Mouse (Mus musculus): Measurements from ENCODE around the gene Vapa. TPM values are rescaled to one million over a fixed set of nuclear protein-coding genes. Genes with fewer than 3 reads are reported as not detected.

The Vapa gene
- polyA plus RNA-seq (2015; fragmentation: Illumina TruSeq; extraction: RNeasy Lipid Tissue Mini Kit (QIAGEN cat#74804); ENCODE audit: insufficient read depth, low replicate concordance) = 119 TPM

GRCm38 (mm10) chr17:65613463-65614412, at the start of gene Vapa:
Gene Vapa, minus strand, starts transcription at chr17:65613555.

GRCm38 (mm10) chr17:65641734-65642218, 28.4 kb upstream of the Vapa start, which contains the start of gene Txndc2:
Gene Txndc2, minus strand, starts transcription at chr17:65642168.

DNA sequence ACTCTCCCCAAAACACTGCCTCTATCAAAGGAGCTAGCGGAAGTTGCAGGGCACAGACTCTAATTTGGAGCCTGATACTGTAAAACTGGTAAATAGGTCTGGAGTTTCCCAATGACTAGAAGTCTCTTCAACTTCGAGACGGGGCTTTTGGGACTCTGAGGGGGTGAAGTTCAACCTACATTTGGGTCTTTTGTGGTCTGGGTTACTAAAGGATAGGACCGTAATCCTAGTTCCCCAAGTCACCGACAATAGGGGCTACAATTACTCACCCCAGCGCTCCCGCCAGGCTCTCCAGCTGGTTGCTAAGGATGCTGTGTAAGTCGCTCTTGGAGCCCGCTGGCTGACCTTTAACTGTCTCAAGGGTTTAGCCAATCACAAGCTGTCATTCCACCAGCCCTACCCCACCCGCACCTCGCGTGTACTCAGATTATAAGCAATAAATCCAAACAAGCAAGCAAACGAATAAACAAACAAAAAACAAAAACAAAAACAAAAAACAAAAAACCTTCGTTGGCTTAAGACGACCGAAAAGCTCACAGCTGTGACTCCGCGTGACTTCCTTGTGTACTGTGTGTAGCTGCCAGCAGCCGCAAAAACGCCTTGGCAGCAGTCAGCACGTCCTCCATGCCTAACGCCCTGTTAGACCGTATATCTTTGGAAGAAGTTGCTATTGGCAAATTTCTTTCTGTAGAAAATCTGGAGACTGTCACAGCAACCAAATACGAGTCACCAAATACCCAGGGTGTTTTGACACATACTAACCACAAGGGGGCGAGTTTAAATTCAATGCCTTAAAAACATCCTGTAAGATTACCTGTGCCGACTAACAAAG, 72.7 kb downstream of the Vapa start, which contains the start of gene Tmem232:
Gene Tmem232, minus strand, starts transcription at position 342 of the 832 bp plus-strand sequence.

Other genes with a start within 250 kb of the Vapa start
- not detected for gene Tmem232, start 72.8 kb downstream of the Vapa start, polyA plus RNA-seq (2015; fragmentation: Illumina TruSeq; extraction: RNeasy Lipid Tissue Mini Kit (QIAGEN cat#74804); ENCODE audit: insufficient read depth, low replicate concordance)
- gene Txndc2, start 28.6 kb upstream of the Vapa start, polyA plus RNA-seq (2015; fragmentation: Illumina TruSeq; extraction: RNeasy Lipid Tissue Mini Kit (QIAGEN cat#74804); ENCODE audit: insufficient read depth, low replicate concordance) = not detected
- 23.2 TPM for gene Rab31, start 159.2 kb upstream of the Vapa start, polyA plus RNA-seq (2015; fragmentation: Illumina TruSeq; extraction: RNeasy Lipid Tissue Mini Kit (QIAGEN cat#74804); ENCODE audit: insufficient read depth, low replicate concordance)
- gene Ppp4r1, start 169.0 kb upstream of the Vapa start, polyA plus RNA-seq (2015; fragmentation: Illumina TruSeq; extraction: RNeasy Lipid Tissue Mini Kit (QIAGEN cat#74804); ENCODE audit: insufficient read depth, low replicate concordance) = 60.7 TPM

Data from spleen, adult 10 weeks (tissue).